In genomic region chr14:117673541-117673940, GRCm38 (mm10) we compare ENCODE assay signal across 16 mouse cellular contexts.
"Had no signal": no experiment of that assay in that cellular context is flagged by ENCODE, and none has a peak within 500 bp of the region (broad histone marks: within the 10 kb centered on the region; RNA-seq: fewer than 3 reads in every experiment).

No protein-coding gene starts in this region.

- DNase-seq: retina, postnatal 1 day; right cerebral cortex, adult 18-20 months; right cerebral cortex, postnatal 14 days; right cerebral cortex, postnatal 25 days; right cerebral cortex, postnatal 4 days; spleen, adult 18-20 months; thymus, adult 18-20 months; thymus, adult 2 months; thymus, postnatal 14 days; thymus, postnatal 25 days; thymus, postnatal 36 days; thymus, postnatal 4 days had no signal

- H3K4me1 ChIP-seq: neural tube, embryonic 13.5 days; neural tube, embryonic 15.5 days; stomach, embryonic 15.5 days had no signal

- H3K36me3 ChIP-seq: neural tube, embryonic 13.5 days; neural tube, embryonic 15.5 days; stomach, embryonic 15.5 days had no signal

- H3K27me3 ChIP-seq: neural tube, embryonic 13.5 days; neural tube, embryonic 15.5 days; stomach, embryonic 15.5 days had no signal

- H3K4me3 ChIP-seq: neural tube, embryonic 13.5 days; neural tube, embryonic 15.5 days; stomach, embryonic 15.5 days had no signal

- H3K4me2 ChIP-seq: neural tube, embryonic 13.5 days; neural tube, embryonic 15.5 days; stomach, embryonic 15.5 days had no signal

- H3K9me3 ChIP-seq: neural tube, embryonic 13.5 days; neural tube, embryonic 15.5 days; stomach, embryonic 15.5 days had no signal

- H3K9ac ChIP-seq: neural tube, embryonic 13.5 days; neural tube, embryonic 15.5 days; stomach, embryonic 15.5 days had no signal

- H3K27ac ChIP-seq: neural tube, embryonic 13.5 days; neural tube, embryonic 15.5 days; stomach, embryonic 15.5 days; stomach, postnatal 0 days had no signal
